Mouse (Mus musculus) testis, postnatal 14 days (tissue): ENCODE results near the gene Hamp2.
"Not testable (repeated sequence)": the region's sequence is repeated elsewhere in the genome, so short reads cannot be mapped to it uniquely, and the experiment has no call there.

Experiments
- DNase-seq: peaks from one replicate; pipeline ENCODE4 v3.0.0; 2021; ENCODE audit warnings: low spot score

Hamp2 gene

DNA sequence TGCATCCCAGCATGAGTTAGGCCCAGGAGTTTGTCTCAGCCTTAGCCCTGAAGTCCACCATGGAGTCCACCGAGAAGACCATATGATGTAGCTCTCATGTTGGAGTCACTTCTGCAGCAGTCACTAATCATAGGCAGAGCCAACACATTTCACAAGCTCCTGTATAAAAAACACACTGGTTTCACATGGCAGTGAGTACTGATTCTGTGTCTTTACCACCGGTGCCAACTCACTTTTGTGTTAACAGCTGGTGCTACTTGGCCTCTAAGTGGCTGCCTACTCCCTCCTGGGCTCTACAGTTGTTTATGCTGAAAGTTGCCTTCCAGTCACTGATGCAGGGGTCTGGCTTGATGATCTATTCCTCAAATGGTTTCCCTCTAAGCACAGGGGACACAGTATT lies at the start of gene Hamp2:
TSS of gene Hamp2 (minus strand) at position 101 of the 400 bp plus-strand sequence.
- DNase-seq = not testable (repeated sequence)

DNA sequence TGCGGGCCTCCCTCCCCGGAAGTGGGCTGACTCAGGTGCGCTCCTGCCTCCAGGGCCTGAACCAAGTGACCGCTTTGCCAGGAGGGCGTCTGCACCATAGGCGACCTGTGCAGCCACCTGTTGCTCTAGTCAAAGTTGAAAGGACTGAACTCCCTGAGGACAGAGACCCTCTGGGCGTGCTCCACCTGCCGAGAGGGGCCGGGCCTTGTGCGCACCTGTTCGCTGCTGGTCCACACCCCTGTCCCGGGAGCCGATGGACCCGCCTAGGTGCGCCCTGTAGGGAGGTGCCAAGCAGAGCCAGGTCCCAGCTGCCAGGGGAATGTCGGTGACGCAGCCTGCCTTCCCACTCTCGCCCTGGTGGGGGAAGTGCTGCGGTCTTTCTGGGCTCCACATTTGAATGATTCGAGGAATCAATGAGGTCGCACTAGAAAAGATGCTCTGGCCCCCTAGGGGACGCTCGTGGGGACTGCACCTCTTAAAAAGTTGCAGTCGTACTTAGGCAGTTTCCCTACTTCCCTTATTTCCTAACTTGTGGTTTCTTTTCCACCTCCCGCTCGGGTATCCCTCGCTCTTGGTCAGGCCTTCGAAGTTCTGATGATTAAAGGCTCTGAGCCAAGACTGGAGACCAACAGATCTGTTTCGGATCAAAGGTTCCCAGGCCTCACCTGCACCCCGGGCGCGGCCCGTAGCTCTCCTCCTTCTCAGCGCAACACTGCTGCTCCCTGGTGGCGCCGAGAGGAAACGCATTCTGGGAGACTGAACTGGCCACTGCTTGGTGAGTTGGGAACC lies 49.2 kb upstream of the Hamp2 start, which contains the start of gene Fam187b:
TSS of gene Fam187b (plus strand) at position 290 of the 789 bp plus-strand sequence.
- peak; percentile 85 for DNase-seq

DNA sequence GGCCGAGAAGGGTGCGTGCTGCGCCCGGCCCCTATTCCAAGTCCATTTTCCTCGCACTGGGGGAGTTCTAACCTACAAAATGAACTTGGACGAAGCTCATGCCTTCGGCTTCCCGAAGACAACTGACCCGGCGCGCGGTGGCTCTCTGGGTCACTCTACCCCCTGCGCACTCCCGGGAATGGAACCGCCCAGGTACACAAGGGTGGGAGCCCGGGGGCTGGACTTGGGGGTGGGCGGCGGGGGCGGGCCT lies 48.7 kb upstream of the Hamp2 start, which contains the start of gene Lsr:
TSS of gene Lsr (minus strand) at position 214 of the 250 bp plus-strand sequence.
- peak; percentile 71 for DNase-seq

DNA sequence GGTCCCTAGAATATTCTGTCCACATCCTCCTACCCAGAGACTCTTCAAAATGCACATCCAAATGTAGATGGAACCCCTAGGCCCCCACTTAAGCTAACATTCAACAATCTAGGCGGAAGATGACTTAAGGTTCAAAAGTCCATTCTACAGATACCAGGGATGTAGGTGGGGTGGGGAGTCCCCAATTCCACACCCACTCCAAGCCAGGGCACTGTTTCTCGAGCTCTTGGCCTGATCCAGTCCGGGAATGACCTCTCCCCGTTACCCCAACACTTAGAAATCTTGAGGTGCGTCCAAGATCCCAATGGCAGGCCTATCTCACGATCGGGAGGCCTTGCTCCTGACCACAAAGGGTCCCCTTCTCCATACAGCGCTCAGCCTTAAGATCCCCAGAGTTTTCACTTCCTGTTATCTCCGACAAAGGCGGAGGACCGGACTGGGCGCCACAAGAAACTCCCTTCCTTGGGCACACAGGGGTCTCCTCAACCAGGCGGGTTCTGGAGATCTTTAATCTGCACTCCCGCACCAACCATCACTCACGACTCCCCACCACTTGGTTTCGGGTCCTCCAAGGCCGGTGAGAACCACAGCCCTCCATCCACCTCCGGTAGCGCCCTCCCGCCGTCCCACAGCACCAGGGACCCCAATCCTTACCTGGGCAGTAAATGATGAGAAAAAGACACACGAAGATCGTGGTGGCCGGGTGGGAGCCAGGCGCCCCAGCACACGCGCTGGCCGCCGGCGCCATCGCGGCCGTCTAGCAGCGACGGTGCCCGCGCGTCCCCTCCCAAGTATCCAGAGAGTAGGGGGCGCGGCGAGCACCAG lies 48.2 kb upstream of the Hamp2 start:
- no peak for DNase-seq

DNA sequence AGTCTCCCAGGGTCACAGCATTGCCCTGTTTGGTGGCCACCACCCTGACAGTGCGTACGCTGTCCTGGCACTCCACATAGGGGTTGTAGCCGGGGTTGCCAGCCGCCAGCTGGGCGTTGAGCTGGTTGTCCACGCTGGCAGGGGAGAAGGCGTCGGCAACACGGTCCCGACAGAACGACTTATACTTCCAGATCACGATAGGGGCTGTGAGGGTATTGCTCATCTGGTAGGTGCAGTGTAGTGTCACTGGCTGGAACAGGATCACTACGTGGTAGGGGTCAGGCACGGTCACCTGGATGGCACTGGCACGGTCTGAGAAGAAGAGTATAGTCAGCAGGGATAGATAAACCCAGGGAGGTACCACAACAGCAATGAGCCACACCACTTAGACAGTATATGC lies 47.4 kb upstream of the Hamp2 start:
- DNase-seq = no peak

DNA sequence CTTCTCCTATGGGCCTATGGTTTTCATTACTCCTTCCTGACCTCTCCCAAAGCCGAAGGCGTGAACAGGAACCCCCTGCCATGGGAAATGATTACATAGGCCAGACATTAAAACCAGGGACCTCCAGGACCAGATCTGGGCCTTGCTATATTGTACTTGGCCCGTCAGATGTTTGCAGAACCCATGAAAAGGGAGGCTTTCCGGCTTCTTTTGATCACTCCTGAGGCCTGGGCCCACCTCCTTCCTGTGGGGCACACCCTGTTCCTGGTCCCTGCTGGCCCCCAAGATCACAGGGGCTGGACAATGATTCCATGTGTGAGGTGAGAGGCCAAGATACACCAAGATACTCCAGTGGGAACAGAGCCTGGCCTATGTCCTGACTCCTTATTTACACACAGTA lies 44.7 kb upstream of the Hamp2 start:
- no peak for DNase-seq

DNA sequence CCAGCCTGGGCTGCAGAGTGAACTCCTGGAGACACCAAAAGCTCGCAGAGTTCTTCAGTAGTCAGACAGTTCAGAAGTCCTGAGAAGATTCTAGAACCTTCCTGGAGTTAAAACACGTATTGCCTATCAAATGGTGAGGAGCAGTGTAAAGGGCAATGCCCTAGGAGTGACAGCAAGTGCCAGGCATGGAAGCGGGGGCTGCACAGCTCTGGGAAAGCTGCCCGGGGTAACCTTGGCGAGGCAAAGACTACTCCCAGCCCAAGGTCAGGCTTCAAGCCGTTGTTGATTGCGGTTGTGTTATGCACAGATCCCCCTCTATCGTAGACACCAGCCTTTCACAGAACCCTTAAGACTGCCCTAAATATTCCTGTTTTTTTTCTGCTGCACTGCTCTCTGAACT lies 44.1 kb upstream of the Hamp2 start:
- peak; percentile 84 for DNase-seq

DNA sequence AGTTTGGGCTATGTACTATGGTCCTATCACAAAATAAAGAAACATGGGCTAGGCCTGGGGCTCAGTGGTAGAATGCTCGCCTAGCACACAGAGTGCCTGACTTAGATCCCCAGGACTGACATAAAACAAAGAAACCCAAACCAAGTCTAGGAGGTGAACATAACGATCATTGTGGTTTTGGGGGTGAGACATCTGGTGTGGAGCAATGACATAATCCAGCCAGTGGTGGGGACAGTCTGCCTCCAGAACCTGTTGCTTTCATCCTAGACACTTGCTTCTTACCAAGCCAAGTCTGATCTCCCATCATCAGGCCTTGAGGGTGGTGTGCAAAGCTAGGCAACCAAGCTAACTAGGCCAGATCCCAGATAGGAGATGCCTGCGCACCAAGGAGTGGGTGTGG lies 42.2 kb upstream of the Hamp2 start:
- DNase-seq = peak; percentile 59

DNA sequence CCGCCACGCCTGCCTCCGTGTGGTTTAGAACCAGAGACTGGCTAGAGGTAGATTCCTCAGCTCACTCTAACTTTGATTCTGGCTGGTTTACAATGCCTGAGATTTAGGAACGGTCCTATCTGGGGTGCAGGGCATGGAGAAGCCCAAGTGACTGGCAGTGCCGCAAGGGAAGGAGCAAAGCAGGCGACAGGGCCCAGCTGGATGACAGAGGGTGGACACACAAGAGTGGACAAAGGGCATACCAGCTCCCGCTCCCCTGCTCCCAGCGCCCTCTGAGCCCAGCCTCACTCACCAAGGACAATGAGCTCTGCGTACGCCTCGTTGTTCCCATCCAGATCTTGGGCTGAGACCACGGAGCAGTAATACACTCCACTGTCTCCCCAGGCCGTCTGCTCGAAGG lies 41.2 kb upstream of the Hamp2 start:
- no peak for DNase-seq

DNA sequence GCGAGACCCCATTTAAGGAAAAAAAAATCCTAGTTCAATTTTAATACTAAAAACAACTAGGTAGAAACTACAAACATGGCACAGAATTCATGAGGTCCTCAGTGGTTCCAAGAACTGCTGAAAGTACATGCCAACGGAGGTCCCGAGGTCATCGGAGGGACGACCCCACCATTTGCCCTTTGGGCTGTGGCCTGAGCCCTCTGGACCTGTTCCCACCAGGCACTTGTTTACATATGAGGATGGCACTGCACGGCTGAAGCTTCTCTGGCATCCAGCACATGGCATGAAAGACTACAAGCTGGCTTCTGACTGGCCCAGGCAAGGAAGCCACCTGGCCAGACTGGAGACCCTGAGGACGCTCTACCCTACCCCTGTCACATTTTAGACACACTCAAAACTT lies 39.9 kb upstream of the Hamp2 start:
- DNase-seq = no peak

DNA sequence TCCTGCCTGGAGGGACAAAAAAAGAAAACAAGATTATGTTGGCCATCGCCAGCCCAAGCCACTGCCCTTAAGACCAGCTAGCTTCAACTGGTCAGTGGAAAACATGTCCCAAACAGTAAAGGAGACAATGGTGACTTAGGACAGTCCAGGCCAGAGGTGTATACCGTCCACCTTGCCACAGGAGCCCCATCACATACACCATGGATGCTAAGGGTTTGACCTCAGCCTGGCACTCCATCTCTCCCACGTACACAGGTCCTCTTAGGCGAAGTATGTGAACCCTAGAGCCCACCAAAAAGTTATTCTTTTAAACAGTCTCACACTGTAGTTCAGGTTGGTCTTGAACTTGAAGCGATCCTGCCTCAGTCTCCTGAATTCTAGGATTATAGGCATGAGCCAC lies 38.4 kb upstream of the Hamp2 start:
- no peak for DNase-seq

DNA sequence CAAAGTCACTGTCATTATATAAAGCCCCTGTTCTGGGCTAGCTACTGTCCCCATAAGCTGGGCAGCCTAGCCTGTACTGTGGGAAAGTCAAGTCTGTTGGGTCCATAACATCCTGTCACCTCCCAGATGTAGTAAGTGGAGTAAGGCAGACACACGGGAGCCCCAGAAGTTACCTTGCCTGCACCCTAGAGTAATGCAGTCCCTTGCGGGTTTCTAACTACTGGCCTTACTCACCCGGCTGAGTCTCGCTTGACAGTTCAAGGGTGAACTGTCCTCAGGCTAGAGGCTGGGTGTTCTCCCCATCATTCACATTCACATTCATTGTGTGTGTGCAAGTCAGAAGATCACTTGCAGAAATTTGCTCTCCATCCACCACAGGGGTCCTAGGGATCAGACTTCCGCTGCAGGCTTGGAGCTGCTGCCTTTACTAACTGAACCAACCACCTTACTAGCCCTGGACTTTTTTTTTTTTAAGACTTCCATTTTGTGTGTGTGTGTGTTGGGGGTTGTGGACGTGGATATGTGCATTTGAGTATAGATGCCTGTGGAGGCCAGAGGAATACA lies 35.4 kb upstream of the Hamp2 start:
- no peak for DNase-seq

DNA sequence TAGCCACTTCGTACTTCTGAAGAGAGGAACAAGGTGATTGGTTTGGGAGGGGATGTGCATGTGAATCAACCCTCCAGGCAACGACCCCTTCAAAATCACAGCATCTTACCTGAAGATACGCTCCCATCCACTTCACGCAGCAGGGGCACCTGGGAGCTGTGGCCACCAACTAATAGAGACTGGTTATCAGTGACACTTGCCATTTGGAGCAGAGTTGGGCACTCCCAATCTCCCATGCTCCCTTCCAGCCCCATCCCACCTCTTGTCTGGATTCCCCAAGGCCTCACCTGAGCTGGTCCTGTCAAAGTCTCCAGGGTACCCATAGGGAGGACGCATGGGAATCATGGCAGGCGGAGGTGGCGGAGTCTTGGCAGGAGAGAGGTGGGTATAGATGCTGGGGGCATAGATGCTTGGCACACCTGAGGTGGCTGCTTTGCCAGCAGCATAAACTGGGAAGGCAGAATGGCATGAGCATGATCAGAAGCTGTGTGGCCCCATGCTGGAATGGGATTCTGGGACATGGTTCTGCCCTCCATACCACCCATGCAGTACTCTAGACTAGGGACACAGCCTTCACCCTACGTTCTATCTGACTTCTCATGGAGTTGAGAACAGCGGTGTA lies 34.5 kb upstream of the Hamp2 start:
- DNase-seq = no peak

DNA sequence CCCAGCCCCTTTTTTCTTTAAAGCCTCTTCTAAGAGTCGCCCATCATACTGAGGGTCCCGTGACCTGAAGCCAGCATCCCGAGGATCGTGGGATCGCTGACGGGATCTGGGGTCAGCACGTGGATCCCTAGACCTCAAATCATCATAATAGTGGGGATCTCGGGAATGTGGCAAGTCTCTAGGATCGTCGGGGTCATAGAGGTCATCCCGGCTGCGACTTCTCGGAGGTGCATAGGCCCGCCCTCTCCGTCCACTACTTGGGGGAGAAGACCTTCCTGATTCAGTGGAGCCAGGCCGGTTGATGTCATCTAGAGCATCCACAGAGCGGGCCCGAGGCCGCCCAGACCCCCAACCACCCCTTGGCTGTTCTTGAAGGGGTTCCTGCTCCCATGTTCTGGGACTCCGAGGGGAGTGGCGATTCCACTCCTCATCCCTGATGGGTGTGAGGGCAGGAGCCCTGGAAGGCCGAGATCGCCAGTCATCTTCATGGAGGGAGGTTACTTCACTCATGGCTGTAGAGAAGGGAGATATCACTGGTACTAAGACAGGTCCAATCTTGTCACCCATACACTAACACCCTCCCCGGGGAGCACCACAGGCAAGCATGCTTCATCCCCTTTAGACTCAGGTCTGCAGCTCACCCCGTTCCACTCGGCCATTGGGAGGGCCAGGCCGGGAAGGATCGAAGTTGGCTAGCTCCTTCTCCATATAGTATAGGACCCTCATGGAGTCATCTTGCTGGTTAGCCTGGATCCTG lies 33.8 kb upstream of the Hamp2 start:
- peak; percentile 31 for DNase-seq

DNA sequence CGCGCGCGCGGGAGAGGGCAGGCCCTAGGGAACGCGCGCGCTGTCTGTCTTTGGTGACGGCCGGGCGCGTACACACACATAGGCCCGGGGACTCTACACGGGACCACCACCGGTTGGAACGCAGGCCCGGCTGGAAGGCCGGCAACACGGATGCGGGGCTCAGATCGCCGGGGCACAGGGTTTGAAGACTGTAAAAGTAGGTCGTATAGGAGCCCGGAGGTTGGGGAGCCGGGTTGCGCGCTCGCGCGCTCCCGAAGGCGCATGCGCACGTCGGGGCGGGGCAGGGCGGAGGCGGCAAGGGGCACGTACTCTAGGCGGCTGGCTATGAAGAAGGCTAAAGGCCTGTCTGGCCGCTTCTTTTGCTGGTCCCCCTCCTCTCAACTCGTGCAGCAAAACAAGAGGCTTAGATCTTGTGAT lies 32.9 kb upstream of the Hamp2 start:
- DNase-seq = peak; percentile 90

DNA sequence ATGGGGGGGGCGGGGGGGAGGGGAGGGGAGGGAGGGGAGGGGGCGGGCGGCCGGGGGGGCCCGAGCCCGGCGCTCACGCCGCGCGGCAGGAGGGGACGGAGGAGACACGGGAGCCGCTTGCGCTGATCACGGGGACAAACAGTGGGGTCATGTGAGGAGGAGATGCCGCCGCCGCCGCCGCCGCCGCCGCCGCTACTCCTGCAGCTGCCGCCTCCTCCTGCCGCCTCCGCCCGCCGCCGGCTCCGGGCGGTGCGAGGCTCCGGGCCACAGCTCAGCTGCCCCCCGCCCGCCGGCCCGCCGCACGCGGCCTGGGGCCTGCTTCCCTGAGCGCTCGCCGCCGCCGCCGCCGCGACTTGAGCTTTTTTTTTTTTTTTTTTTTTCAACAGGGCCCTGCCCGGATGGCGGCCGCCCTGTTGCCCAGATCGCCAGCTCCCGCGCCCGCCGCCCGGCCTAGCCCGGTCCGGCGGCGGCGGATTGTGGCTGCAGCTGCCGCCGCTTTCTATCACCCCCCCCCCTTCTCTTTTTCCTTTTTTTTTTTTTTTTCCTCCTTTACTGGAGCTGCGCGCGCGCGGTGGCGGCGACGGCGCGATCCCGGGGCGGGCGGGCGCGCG lies 32.4 kb upstream of the Hamp2 start, which contains the start of gene Usf2:
TSS of gene Usf2 (minus strand) at position 48 of the 611 bp plus-strand sequence.
- peak; percentile 86 for DNase-seq

DNA sequence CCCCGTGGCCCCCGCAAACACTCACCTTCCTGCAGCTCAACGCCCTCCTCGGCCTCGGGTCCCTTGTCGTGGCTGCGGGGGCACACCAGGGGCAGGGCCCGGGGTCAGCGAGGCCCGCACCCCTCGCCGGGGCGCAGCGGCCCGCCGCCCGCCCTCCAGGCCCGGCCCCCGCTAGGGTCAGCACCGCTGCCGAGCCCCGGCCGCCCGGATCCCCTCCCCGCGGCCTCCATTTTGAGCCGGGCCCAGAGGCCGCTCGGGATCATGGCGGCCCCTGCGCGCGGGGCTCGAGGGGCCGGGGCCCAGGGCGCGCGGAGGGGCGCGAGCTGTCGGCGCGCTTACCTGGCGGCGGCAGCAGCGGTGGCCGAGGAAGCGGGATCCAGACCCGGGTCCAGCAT lies 31.9 kb upstream of the Hamp2 start:
- DNase-seq = no peak

DNA sequence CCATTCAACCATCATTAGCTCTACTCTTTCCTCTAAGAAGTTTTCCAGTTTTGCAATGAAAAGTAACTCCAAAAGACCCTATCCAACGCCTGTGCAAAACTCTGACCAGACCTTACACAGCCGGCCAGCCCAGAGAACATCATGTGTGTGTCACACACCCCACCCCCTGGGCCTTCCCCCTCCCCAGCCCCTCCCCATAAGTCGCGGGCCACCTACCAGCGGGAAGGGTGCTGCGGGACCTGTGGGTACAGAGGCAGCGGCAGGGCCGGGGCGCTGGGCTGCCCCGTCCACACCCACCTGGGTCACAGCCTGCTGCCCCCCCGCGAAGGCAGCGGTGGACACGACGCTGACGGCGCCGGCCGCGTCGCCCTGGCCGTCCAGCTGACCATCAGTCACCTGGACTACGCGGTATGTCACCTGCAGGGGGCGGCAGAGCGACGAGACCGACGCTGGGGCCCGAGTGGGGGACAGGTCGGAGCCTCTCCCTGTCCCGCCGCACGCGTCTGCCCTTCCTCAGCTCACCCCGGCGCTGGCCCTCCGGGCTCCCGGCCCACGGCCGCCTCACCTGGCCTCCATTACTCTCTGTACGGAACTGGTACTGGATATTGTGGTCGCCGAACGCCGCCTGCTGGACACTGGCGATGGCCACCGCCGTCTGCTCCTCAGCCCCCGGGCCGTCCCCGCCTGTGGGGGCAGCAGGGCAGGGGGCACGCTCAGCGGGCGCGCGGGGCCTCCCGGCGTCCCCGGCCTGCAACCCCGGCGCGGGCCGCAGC lies 31.3 kb upstream of the Hamp2 start:
- DNase-seq = peak; percentile 84

DNA sequence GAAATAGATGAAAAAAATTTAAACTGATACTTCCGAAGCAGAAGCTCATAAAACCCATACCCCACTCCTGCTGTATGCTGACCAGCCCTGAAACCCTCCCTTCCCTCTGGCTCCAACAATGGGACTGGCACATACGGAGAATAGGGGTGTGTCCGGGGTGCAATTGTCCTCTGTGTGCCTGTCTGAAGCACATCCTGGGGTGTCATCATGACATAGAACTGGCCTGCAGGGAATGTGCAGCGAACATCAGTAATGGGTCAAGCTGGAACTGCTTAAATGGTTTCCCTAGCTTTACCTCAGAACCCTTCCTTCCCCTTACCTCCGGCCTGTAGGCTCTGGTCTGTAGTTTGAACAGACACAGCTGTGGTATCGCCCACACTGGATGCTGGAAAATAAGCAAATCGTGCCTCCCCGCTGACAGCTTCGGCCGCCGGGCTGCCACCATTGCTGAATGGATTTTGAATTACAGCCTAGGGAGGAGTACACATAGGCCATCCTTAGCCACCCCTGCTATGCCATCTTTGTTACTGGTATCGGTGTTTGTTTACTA lies 30.6 kb upstream of the Hamp2 start:
- no peak for DNase-seq

DNA sequence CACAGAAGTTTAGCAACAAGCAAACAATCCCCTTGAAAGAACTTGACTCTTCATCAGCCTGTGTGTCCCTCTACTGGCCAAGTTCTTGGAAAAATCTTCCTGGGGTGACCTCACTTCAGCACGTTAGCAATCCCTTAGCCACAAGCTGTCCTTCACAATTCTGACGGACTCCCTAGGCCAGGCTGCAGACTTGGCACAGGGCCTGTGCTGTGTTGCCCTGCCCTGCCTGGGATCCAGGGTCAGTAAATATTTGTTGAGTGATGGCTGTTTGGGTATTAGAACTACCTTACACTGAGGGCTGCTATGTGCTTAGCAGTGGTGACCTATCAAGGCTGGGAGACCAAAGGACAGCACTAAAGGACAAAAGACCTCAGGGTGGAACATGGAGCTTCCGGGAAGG lies 29.6 kb upstream of the Hamp2 start:
- DNase-seq = no peak
